Mouse (Mus musculus) heart, adult 8-10 months (tissue): ENCODE data around the gene Mphosph8. TPM values are rescaled to one million over a fixed set of nuclear protein-coding genes. Genes with fewer than 3 reads are reported as not detected.

Source experiments
- total RNA-seq, 4 experiments: library from RNA; stranded (reverse); gene quantifications; 2 replicates each; pipeline ENCODE4 v1.2.4; 2022

The Mphosph8 gene
- total RNA-seq, 4 experiments from 2014 or later: 24.3 to 29.5 (median 27.0) TPM

Other genes with a start within 250 kb of the Mphosph8 start
- 1 to 10 TPM; 1.8 to 3.1 (median 2.2) TPM for gene Cenpj, start 92.8 kb upstream of the Mphosph8 start, total RNA-seq
- gene Parp4, start 92.6 kb upstream of the Mphosph8 start, total RNA-seq: 10 to 100 TPM; 34.2 to 37.0 (median 36.1) TPM
- gene Pspc1, start 110.1 kb downstream of the Mphosph8 start, total RNA-seq: 10 to 100 TPM; 12.1 to 22.6 (median 17.0) TPM
- 10 to 100 TPM; 17.9 to 21.2 (median 20.6) TPM for gene Zmym5, start 143.5 kb downstream of the Mphosph8 start, total RNA-seq
- gene Zmym2, start 218.4 kb downstream of the Mphosph8 start, total RNA-seq: 10 to 100 TPM; 29.4 to 35.2 (median 30.8) TPM